Mouse (Mus musculus): ENCODE results near the gene Gpr89. TPM values are rescaled to one million over a fixed set of nuclear protein-coding genes. Genes with fewer than 3 reads are reported as not detected.

Gene Gpr89
- total RNA-seq, 2 experiments from 2014 or later = 46.1 to 46.3 TPM

- no peak for DNase-seq (ENCODE audit: low spot score in 2 of 2)
- intact Hi-C loops (cut with DNase I) = no loop called here
These were observed 30.2 kb downstream of the Gpr89 start for GRCm38 (mm10) chr3:96874808-96875571.

- intact Hi-C loops (cut with DNase I) = no loop called here
- DNase-seq (ENCODE audit: low spot score in 2 of 2) = no peak
These were observed 32.6 kb downstream of the Gpr89 start for GRCm38 (mm10) chr3:96872501-96872900.

GRCm38 (mm10) chr3:96871070-96871469, 34.1 kb downstream of the Gpr89 start:
- DNase-seq (ENCODE audit: low spot score in 2 of 2) = no peak
- intact Hi-C loops (cut with DNase I) = no loop called here

- intact Hi-C loops (cut with DNase I) = no loop called here
- DNase-seq (ENCODE audit: low spot score in 2 of 2) = no peak
These were observed 34.9 kb downstream of the Gpr89 start for GRCm38 (mm10) chr3:96870270-96870669.

- intact Hi-C loops (cut with DNase I) = no loop called here
- no peak for DNase-seq (ENCODE audit: low spot score in 2 of 2)
These were observed 36.1 kb downstream of the Gpr89 start for GRCm38 (mm10) chr3:96869091-96869490.

- no peak for DNase-seq (ENCODE audit: low spot score in 2 of 2)
- intact Hi-C loops (cut with DNase I) = no loop called here
These were observed 36.6 kb downstream of the Gpr89 start for GRCm38 (mm10) chr3:96868566-96868965.

- no peak for DNase-seq (ENCODE audit: low spot score in 2 of 2)
- intact Hi-C loops (cut with DNase I) = no loop called here
These were observed 37.3 kb downstream of the Gpr89 start for GRCm38 (mm10) chr3:96867863-96868262.

- DNase-seq (ENCODE audit: low spot score in 2 of 2) = no peak
These were observed 44.6 kb downstream of the Gpr89 start for GRCm38 (mm10) chr3:96860498-96860897.

GRCm38 (mm10) chr3:96855833-96856232, 49.3 kb downstream of the Gpr89 start:
- no peak for DNase-seq (ENCODE audit: low spot score in 2 of 2)
- intact Hi-C loops (cut with DNase I) = no loop called here

More at GRCm38 (mm10) chr3:96860498-96860897, 44.6 kb downstream of the Gpr89 start:
- intact Hi-C loops (cut with DNase I) = no loop called here

- intact Hi-C loops (cut with DNase I) = no loop called here
These were observed 50.8 kb downstream of the Gpr89 start for GRCm38 (mm10) chr3:96854376-96854775.

GRCm38 (mm10) chr3:96852561-96852960, 52.6 kb downstream of the Gpr89 start:
- intact Hi-C loops (cut with DNase I) = no loop called here

More at GRCm38 (mm10) chr3:96854376-96854775, 50.8 kb downstream of the Gpr89 start:
- no peak for DNase-seq (ENCODE audit: low spot score in 2 of 2)

GRCm38 (mm10) chr3:96849168-96849727, 55.9 kb downstream of the Gpr89 start:
- intact Hi-C loops (cut with DNase I) = no loop called here
- no peak for DNase-seq (ENCODE audit: low spot score in 2 of 2)

More at GRCm38 (mm10) chr3:96852561-96852960, 52.6 kb downstream of the Gpr89 start:
- DNase-seq (ENCODE audit: low spot score in 2 of 2) = no peak

GRCm38 (mm10) chr3:96848470-96848869, 56.7 kb downstream of the Gpr89 start:
- intact Hi-C loops (cut with DNase I) = no loop called here
- DNase-seq (ENCODE audit: low spot score in 2 of 2) = peak in 1 of 2 experiments; percentile 56

- DNase-seq (ENCODE audit: low spot score in 2 of 2) = no peak
- intact Hi-C loops (cut with DNase I) = no loop called here
These were observed 57.5 kb downstream of the Gpr89 start for GRCm38 (mm10) chr3:96847661-96848060.

GRCm38 (mm10) chr3:96846985-96847384, 58.2 kb downstream of the Gpr89 start:
- DNase-seq (ENCODE audit: low spot score in 2 of 2) = no peak
- intact Hi-C loops (cut with DNase I) = no loop called here

GRCm38 (mm10) chr3:96845806-96846205, 59.3 kb downstream of the Gpr89 start:
- DNase-seq (ENCODE audit: low spot score in 2 of 2) = no peak
- intact Hi-C loops (cut with DNase I) = no loop called here

- intact Hi-C loops (cut with DNase I) = no loop called here
- DNase-seq (ENCODE audit: low spot score in 2 of 2) = no peak
These were observed 60.0 kb downstream of the Gpr89 start for GRCm38 (mm10) chr3:96845191-96845590.

- DNase-seq (ENCODE audit: low spot score in 2 of 2) = no peak
- intact Hi-C loops (cut with DNase I) = no loop called here
These were observed 66.0 kb downstream of the Gpr89 start for GRCm38 (mm10) chr3:96838996-96839645.

GRCm38 (mm10) chr3:96836414-96836813, 68.7 kb downstream of the Gpr89 start:
- no peak for DNase-seq (ENCODE audit: low spot score in 2 of 2)
- intact Hi-C loops (cut with DNase I) = no loop called here

GRCm38 (mm10) chr3:96834587-96835348, 70.4 kb downstream of the Gpr89 start:
- intact Hi-C loops (cut with DNase I) = no loop called here
- DNase-seq (ENCODE audit: low spot score in 2 of 2) = no peak
